Mouse (Mus musculus): ENCODE results near the gene Pno1. TPM values are rescaled to one million over a fixed set of nuclear protein-coding genes. Genes with fewer than 3 reads are reported as not detected.
A peak's percentile ranks its signal among the peaks of the same experiment; 100 is the strongest.

Gene Pno1
- polyA plus RNA-seq, 1 experiment from 2014 or later: 70.0 TPM

DNA sequence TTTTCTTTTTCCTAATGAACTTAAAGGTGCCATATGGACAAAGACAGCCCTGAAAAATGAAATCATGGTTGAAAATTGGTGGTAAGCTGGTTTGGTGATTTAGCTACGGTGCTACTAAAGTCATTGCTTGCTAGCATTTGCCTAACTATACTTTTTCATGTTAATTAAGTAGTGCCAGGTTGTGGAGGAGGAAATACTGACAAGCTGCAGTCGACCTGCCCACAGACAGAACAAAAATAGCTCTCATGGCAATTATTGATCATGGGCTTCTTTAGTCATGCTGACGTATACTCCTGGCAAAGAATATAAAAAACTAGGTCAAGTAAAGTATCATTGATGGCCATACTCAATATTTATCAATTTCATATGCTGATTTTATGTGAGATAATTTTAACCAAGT, 4.1 kb upstream of the Pno1 start:
- ATAC-seq (ENCODE audit: insufficient read depth, low FRiP score): no peak
- no peak overlapping the region for H3K9ac ChIP-seq (ENCODE audit: low read length)
- no peaks in the 10 kb centered on the region for H3K27me3 ChIP-seq (ENCODE audit: control insufficient read depth, insufficient read depth, low read length)
- H3K4me3 ChIP-seq (replicated peaks; ENCODE audit: low read length): no peak overlapping the region
- peaks cover 16% of the 10 kb centered on the region for H3K4me1 ChIP-seq (ENCODE audit: control insufficient read depth, insufficient read depth, low read length)
- H3K36me3 ChIP-seq (ENCODE audit: control insufficient read depth, insufficient read depth, low read length): no peaks in the 10 kb centered on the region
- 82% methylated on average over 3 of the region's 3 CpGs for WGBS
- no peak overlapping the region for H3K27ac ChIP-seq (ENCODE audit: low read length)
- no peak overlapping the region for H3K4me2 ChIP-seq (ENCODE audit: low read depth, low read length)
- no peaks in the 10 kb centered on the region for H3K9me3 ChIP-seq (replicated peaks; ENCODE audit: control insufficient read depth, low read length)

DNA sequence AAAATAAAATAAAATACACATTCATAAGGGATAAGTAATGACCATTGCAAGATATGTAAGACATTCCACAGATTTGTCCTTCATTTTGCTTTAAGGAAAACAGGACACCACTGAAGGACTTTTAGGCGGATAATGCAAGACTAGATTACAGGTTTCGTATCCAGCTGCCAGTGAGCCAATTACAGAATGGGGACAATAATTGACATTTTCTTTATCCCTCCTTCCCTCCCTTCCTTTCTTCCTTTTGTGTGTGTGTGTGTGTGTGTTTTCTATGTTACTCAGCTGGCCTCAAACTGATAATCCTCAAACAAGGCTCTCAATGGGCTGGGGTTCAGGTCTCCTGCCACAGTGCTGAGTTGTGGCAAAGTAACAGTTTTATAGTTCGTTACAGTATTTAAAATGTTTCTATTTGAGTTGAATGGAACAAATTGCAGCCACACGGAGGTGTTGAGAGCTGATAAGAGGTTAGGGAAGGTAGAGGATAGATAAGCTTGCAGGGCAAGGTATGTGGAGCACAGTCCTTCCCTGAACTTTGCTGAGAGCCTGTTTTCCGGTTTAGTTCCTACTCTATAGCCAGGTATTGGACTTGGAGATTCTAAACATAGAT, 1.6 kb upstream of the Pno1 start:
- H3K9ac ChIP-seq (ENCODE audit: low read length): no peak overlapping the region
- no peaks in the 10 kb centered on the region for H3K27me3 ChIP-seq (ENCODE audit: control insufficient read depth, insufficient read depth, low read length)
- no peak overlapping the region for H3K27ac ChIP-seq (ENCODE audit: low read length)
- peak overlapping the region; percentile 93 for H3K4me3 ChIP-seq (replicated peaks; ENCODE audit: low read length)
- no peak for ATAC-seq (ENCODE audit: insufficient read depth, low FRiP score)
- peaks cover 7% of the 10 kb centered on the region; the same call in 1 of the 2 replicates for H3K36me3 ChIP-seq (ENCODE audit: control insufficient read depth, insufficient read depth, low read length)
- no peaks in the 10 kb centered on the region for H3K9me3 ChIP-seq (replicated peaks; ENCODE audit: control insufficient read depth, low read length)
- H3K4me1 ChIP-seq (ENCODE audit: control insufficient read depth, insufficient read depth, low read length): peaks cover 20% of the 10 kb centered on the region
- H3K4me2 ChIP-seq (ENCODE audit: low read depth, low read length): peak overlapping the region; percentile 82
- WGBS: 59% methylated on average over 5 of the region's 5 CpGs

DNA sequence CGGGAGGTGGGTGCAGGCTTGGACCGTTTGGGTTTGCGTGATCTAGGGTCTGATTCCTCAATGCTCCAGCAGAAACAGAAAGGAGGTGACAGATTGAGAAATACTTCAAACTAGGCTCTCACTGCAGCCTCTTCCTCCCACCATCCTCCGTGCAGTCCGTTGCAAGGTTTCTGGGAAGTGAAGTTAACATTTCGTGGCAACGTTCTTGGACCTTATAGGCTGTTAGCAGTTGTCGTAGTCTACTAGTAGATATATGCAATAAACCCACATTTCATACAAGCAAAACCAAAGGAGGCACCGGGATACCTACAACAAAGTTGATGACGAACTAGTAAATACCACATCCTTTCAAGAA, 750 bp upstream of the Pno1 start:
- Histone ChIP-seq H3K4me3 (replicated peaks; ENCODE audit: low read length) (peak overlapping the region; percentile 93), H3K4me2 (ENCODE audit: low read depth, low read length) (peak overlapping the region; percentile 82), H3K36me3 (ENCODE audit: control insufficient read depth, insufficient read depth, low read length) (peaks cover 7% of the 10 kb centered on the region; the same call in 1 of the 2 replicates), H3K27ac (ENCODE audit: low read length) (peak overlapping the region; percentile 90), H3K27me3 (ENCODE audit: control insufficient read depth, insufficient read depth, low read length) (no peaks in the 10 kb centered on the region), H3K4me1 (ENCODE audit: control insufficient read depth, insufficient read depth, low read length) (peaks cover 20% of the 10 kb centered on the region), H3K9ac (ENCODE audit: low read length) (peak overlapping the region; percentile 88), H3K9me3 (replicated peaks; ENCODE audit: control insufficient read depth, low read length) (no peaks in the 10 kb centered on the region)
- no peak for ATAC-seq (ENCODE audit: insufficient read depth, low FRiP score)
- under 1% methylated on average over 10 of the region's 10 CpGs for WGBS

DNA sequence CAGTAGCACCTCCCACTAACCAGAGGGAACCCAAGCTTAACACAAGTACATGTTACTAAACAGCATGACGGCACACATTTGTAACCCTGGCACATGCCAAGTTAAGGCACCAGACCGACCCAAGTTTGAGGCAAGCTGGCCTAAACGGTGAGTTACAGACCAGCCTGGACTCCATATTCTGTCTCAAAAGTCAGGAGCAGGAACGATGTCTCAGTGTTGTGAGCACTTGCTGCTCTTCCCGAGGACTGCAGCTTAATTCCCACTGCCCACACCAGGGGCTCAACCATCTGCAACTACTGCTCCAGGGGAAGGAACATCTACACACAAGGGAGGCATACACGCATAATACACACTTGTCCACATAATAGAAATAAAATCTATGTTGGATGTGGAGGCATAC, 8.9 kb downstream of the Pno1 start:
- Histone ChIP-seq H3K4me2 (ENCODE audit: low read depth, low read length) (no peak overlapping the region), H3K27ac (ENCODE audit: low read length) (no peak overlapping the region), H3K4me3 (replicated peaks; ENCODE audit: low read length) (no peak overlapping the region), H3K9me3 (replicated peaks; ENCODE audit: control insufficient read depth, low read length) (no peaks in the 10 kb centered on the region), H3K27me3 (ENCODE audit: control insufficient read depth, insufficient read depth, low read length) (no peaks in the 10 kb centered on the region), H3K36me3 (ENCODE audit: control insufficient read depth, insufficient read depth, low read length) (peaks cover 12% of the 10 kb centered on the region; the same call in 1 of the 2 replicates), H3K9ac (ENCODE audit: low read length) (no peak overlapping the region), H3K4me1 (ENCODE audit: control insufficient read depth, insufficient read depth, low read length) (no peaks in the 10 kb centered on the region)
- ATAC-seq (ENCODE audit: insufficient read depth, low FRiP score): no peak
- 89% methylated on average over 6 of the region's 6 CpGs for WGBS

DNA sequence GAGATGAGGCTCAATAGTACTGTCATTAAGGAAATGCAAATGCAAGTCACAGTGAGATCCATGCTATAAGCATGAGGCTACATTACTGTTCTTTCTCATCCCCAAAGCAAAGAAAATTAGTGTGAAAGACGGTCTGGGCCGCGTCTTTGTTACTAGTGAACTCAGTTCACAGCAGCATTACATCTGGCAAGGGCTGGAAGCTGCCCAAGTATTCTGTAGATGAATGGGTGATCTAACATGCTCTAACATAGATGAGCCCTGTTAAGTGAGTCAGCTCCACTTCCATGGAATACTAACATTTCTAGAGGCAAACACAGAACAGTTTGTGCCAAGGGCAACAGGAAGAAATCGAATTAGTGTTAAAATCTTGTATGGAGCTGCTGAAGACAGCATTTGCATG, 10.4 kb downstream of the Pno1 start:
- ATAC-seq (ENCODE audit: insufficient read depth, low FRiP score): no peak
- Histone ChIP-seq H3K27me3 (ENCODE audit: control insufficient read depth, insufficient read depth, low read length) (no peaks in the 10 kb centered on the region), H3K36me3 (ENCODE audit: control insufficient read depth, insufficient read depth, low read length) (peaks cover 19% of the 10 kb centered on the region), H3K9me3 (replicated peaks; ENCODE audit: control insufficient read depth, low read length) (no peaks in the 10 kb centered on the region), H3K9ac (ENCODE audit: low read length) (no peak overlapping the region), H3K4me3 (replicated peaks; ENCODE audit: low read length) (no peak overlapping the region), H3K27ac (ENCODE audit: low read length) (no peak overlapping the region), H3K4me2 (ENCODE audit: low read depth, low read length) (no peak overlapping the region), H3K4me1 (ENCODE audit: control insufficient read depth, insufficient read depth, low read length) (no peaks in the 10 kb centered on the region)
- 86% methylated on average over 4 of the region's 4 CpGs for WGBS

DNA sequence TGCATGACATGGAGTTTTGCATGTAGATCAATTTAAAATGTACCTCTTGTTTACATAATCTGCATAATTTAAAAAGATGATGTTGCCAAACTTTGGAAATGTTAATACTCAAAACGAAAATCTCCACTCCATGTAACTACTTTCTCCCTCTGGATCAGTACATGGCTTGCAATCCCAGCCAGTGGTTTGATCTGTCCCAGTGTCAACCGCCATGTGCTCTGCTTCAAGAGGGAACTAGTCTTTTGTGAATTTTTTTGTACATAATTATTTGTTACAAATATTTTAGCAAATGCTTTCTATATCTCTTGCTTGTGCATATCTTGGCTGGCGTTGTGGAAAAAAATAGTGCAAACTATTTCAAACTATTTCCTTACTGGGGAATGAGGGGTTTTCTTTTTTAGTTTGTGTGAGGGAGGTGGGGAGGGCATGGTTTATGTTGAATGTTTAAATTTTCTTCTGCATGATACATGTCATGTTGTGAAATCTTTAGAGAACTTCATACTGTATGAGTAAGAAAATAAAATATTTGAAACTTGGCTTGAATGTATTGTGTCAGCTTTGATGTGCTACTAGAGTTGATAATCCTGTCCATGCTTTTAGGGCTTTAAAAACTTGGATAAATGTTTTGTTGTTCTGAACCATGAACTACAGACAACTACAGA, 11.4 kb downstream of the Pno1 start:
- Histone ChIP-seq H3K4me2 (ENCODE audit: low read depth, low read length) (no peak overlapping the region), H3K27ac (ENCODE audit: low read length) (no peak overlapping the region), H3K9me3 (replicated peaks; ENCODE audit: control insufficient read depth, low read length) (no peaks in the 10 kb centered on the region), H3K36me3 (ENCODE audit: control insufficient read depth, insufficient read depth, low read length) (peaks cover 29% of the 10 kb centered on the region), H3K27me3 (ENCODE audit: control insufficient read depth, insufficient read depth, low read length) (no peaks in the 10 kb centered on the region), H3K4me3 (replicated peaks; ENCODE audit: low read length) (no peak overlapping the region), H3K4me1 (ENCODE audit: control insufficient read depth, insufficient read depth, low read length) (no peaks in the 10 kb centered on the region), H3K9ac (ENCODE audit: low read length) (no peak overlapping the region)
- WGBS: 84% methylated on average over 3 of the region's 3 CpGs
- no peak for ATAC-seq (ENCODE audit: insufficient read depth, low FRiP score)

DNA sequence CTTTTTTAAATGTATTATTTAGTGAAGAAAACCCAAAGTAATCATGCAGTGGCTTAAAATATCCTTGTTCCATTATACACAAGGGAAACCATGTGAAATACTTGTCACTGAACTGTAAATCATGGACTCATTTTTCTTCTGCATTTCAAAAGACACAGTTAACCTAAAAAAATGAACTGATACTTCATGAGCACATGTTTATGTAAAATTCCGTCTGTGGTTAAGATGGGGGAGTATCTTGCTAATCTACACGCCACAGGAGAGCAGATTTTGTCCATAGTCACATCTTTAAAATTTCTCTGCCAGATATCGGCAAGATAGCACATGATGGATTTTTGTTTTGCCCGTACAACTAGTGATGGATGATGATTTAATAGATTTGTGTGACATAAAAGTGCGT, 12.2 kb downstream of the Pno1 start:
- Histone ChIP-seq H3K4me3 (replicated peaks; ENCODE audit: low read length) (no peak overlapping the region), H3K4me1 (ENCODE audit: control insufficient read depth, insufficient read depth, low read length) (no peaks in the 10 kb centered on the region), H3K27ac (ENCODE audit: low read length) (no peak overlapping the region), H3K36me3 (ENCODE audit: control insufficient read depth, insufficient read depth, low read length) (peaks cover 35% of the 10 kb centered on the region), H3K27me3 (ENCODE audit: control insufficient read depth, insufficient read depth, low read length) (no peaks in the 10 kb centered on the region), H3K9me3 (replicated peaks; ENCODE audit: control insufficient read depth, low read length) (no peaks in the 10 kb centered on the region), H3K4me2 (ENCODE audit: low read depth, low read length) (no peak overlapping the region), H3K9ac (ENCODE audit: low read length) (no peak overlapping the region)
- WGBS: 78% methylated on average over 5 of the region's 5 CpGs
- no peak for ATAC-seq (ENCODE audit: insufficient read depth, low FRiP score)

DNA sequence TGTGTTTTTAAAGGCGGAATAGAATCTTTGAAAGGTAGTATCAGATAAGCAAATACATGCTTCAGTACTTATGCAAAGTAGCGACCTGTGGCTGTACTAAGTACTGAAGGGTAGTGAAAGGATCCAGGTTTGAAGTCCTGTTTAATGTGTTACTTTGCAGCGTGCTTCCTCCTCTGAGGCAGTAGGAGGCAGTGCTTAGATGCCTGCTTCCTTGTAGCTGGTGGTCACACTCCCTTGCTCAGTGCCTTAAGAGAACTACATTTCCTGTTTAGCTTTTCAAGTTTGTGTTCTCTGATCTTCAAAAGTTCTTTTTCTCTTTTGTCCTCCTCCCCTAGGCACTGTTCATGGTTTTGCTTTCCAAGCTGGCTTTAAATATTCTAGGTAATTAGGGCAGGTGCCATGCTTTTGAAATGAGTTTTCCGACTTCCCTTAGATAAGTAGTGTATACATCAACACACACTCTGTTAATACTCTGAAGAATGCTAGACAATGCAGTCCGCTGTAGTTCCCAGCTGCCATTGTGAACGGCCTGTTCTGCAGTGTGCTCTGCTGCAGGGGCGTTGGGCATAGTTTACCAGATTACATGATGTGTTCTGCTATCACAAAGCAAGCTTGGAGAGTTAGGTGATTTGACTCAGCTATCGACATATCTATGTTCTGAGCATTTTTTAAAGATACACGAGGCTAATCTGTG, 19.1 kb downstream of the Pno1 start:
- no peak overlapping the region for H3K4me3 ChIP-seq (replicated peaks; ENCODE audit: low read length)
- no peak overlapping the region for H3K4me2 ChIP-seq (ENCODE audit: low read depth, low read length)
- H3K9me3 ChIP-seq (replicated peaks; ENCODE audit: control insufficient read depth, low read length): no peaks in the 10 kb centered on the region
- H3K9ac ChIP-seq (ENCODE audit: low read length): no peak overlapping the region
- H3K36me3 ChIP-seq (ENCODE audit: control insufficient read depth, insufficient read depth, low read length): peaks cover 23% of the 10 kb centered on the region
- no peaks in the 10 kb centered on the region for H3K4me1 ChIP-seq (ENCODE audit: control insufficient read depth, insufficient read depth, low read length)
- H3K27ac ChIP-seq (ENCODE audit: low read length): no peak overlapping the region
- WGBS: 71% methylated on average over 9 of the region's 9 CpGs
- no peaks in the 10 kb centered on the region for H3K27me3 ChIP-seq (ENCODE audit: control insufficient read depth, insufficient read depth, low read length)
- no peak for ATAC-seq (ENCODE audit: insufficient read depth, low FRiP score)

DNA sequence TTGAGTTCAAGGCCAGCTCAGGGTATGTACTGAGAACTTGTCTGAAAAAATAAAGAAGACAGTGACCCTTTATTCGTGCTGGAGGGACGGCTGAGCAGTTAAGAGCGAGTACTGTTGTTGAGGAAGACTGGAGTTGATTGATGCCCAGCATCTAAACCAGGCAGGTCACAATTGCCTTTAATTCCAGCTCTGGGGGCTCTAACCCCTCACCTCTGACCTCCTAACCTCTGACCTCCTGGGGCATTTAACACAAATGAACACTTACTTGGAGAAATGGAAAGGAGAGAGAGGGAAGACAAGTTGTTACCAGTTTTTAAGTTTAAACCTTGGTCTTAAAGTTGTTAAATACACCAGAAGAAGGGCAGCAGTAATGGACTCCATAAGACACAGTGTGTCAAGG, 22.6 kb downstream of the Pno1 start:
- H3K9ac ChIP-seq (ENCODE audit: low read length): no peak overlapping the region
- WGBS: 65% methylated on average over 3 of the region's 3 CpGs
- no peaks in the 10 kb centered on the region for H3K4me1 ChIP-seq (ENCODE audit: control insufficient read depth, insufficient read depth, low read length)
- H3K4me3 ChIP-seq (replicated peaks; ENCODE audit: low read length): no peak overlapping the region
- no peaks in the 10 kb centered on the region for H3K36me3 ChIP-seq (ENCODE audit: control insufficient read depth, insufficient read depth, low read length)
- no peaks in the 10 kb centered on the region for H3K9me3 ChIP-seq (replicated peaks; ENCODE audit: control insufficient read depth, low read length)
- H3K27ac ChIP-seq (ENCODE audit: low read length): no peak overlapping the region
- no peak overlapping the region for H3K4me2 ChIP-seq (ENCODE audit: low read depth, low read length)
- no peak for ATAC-seq (ENCODE audit: insufficient read depth, low FRiP score)
- no peaks in the 10 kb centered on the region for H3K27me3 ChIP-seq (ENCODE audit: control insufficient read depth, insufficient read depth, low read length)

Measured in stomach, embryonic 16.5 days (tissue).